Mouse (Mus musculus) spleen, adult 10 weeks (tissue): ENCODE data around the gene Dglucy. TPM values are rescaled to one million over a fixed set of nuclear protein-coding genes. Genes with fewer than 3 reads are reported as not detected.

ENCODE experiments used
- polyA plus RNA-seq: library from polyadenylated mRNA; stranded (reverse); fragments of 350-450 nt; fragmentation: Illumina TruSeq; extraction: RNeasy Lipid Tissue Mini Kit (QIAGEN cat#74804); gene quantifications from one replicate; pipeline ENCODE4 v1.2.3, GENCODE M21; 2015; ENCODE audit warnings: low replicate concordance; ENCODE audit not compliant: insufficient read depth

Dglucy gene
- 15.1 TPM for polyA plus RNA-seq

GRCm38 (mm10) chr12:100778934-100779865 is at the start of gene Dglucy:
Gene Dglucy, plus strand, starts transcription at chr12:100779057.

GRCm38 (mm10) chr12:100907598-100908297 is 128.9 kb downstream of the Dglucy start, which contains the start of gene Gpr68:
Gene Gpr68, minus strand, starts transcription at chr12:100908198.

Other genes starting within 250 kb of the Dglucy start
- gene Rps6ka5, start 52.1 kb upstream of the Dglucy start, polyA plus RNA-seq = 19.2 TPM
- 7.0 TPM for gene Gpr68, start 129.1 kb downstream of the Dglucy start, polyA plus RNA-seq
- gene Ccdc88c, start 250.0 kb downstream of the Dglucy start, polyA plus RNA-seq = 112 TPM